Mouse (Mus musculus): ENCODE results near the gene Pga5.

- TF ChIP-seq GATA1 (IDR thresholded peaks at IDR 0.05; ENCODE audit: borderline replicate concordance, low read length) (no peak), FLI1 (IDR thresholded peaks at IDR 0.05; ENCODE audit: low read length) (no peak)
Measured at GRCm38 (mm10) chr19:10691121-10691520, 13.2 kb upstream of the Pga5 start.
